Mouse (Mus musculus) embryonic stem cell, embryonic (primary cell): ENCODE measurements around the gene Amer3.
"Not testable (repeated sequence)": the region's sequence is repeated elsewhere in the genome, so short reads cannot be mapped to it uniquely, and the experiment has no call there.

Experiments used
- CTCF ChIA-PET, 4 experiments: fragments of 300-600 bp in 2 of 4; fragments of 350-600 bp in 2 of 4; sonication (Branson Sonifier 250); formaldehyde crosslinking; loops; one replicate each; lab custom pipeline; 2022; ENCODE audit warnings: inconsistent platforms in 2 of 4; lab: Charles Lee
- POLR2A ChIA-PET, 4 experiments: fragments of 300-600 bp in 2 of 4; fragments of 350-600 bp in 2 of 4; sonication (Branson Sonifier 250); formaldehyde crosslinking; loops; one replicate each; lab custom pipeline; 2022; ENCODE audit warnings: antibody characterized with exemption in 4 of 4, inconsistent platforms in 1 of 4; lab: Charles Lee

The Amer3 gene

DNA sequence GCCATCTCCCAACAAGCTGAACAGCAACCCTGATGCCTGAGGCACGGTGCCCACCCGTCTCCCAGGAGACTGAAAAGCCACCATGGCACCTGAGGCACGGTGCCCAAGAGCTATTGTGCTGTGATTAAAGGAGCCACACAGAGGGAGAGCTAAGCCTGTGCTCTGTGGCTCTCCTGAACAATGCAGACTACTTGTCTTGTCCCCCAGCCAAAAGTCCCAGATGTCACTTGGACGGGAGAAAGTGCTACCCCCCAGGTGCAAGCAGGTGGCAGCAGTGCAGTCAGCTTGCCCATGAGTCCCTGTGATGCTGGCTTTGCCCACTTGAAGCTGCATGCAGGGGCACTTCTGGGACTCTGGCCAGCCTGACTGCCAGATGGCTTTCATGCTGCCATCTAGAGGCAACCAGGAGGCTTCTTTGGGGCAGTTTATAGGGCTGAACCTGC is 4.4 kb downstream of the Amer3 start:
- POLR2A ChIA-PET, result interaction anchor here in 1 of 4 experiments (0.7 kb wide), 1 partner anchor 284 kb away, joined by 11 read pairs; no protein-coding TSS in a partner anchor
- CTCF ChIA-PET, result interaction anchor here in 2 of 4 experiments (0.7 to 1.8 kb wide), 3 partner anchors 38 to 43 kb away, joined by 3 to 4 read pairs (median 4); no protein-coding TSS in a partner anchor

DNA sequence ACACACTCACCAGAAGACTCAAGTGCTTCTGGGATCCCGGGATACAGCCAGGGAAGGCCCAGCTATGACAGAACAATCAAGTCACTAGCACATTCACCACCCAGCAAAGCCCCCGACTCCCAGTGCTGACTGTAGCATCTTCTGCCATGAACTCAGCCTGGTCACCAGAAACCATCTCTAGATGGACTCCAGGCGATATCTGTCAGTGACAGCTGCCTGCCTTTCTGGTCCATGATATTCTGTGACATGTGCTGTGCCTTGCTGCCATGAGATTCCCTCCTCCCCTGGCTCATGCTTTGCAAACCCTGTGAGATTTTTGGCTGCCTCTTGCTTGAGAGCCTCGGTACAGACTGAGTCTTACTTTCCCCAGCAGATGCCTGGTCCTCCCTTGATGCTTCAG is 5.3 kb downstream of the Amer3 start:
- ChIA-PET CTCF (interaction anchor here in 1 of 4 experiments (1.8 kb wide), 1 partner anchor 44 kb away, joined by 4 read pairs; no protein-coding TSS in a partner anchor), POLR2A (no interaction called here)

DNA sequence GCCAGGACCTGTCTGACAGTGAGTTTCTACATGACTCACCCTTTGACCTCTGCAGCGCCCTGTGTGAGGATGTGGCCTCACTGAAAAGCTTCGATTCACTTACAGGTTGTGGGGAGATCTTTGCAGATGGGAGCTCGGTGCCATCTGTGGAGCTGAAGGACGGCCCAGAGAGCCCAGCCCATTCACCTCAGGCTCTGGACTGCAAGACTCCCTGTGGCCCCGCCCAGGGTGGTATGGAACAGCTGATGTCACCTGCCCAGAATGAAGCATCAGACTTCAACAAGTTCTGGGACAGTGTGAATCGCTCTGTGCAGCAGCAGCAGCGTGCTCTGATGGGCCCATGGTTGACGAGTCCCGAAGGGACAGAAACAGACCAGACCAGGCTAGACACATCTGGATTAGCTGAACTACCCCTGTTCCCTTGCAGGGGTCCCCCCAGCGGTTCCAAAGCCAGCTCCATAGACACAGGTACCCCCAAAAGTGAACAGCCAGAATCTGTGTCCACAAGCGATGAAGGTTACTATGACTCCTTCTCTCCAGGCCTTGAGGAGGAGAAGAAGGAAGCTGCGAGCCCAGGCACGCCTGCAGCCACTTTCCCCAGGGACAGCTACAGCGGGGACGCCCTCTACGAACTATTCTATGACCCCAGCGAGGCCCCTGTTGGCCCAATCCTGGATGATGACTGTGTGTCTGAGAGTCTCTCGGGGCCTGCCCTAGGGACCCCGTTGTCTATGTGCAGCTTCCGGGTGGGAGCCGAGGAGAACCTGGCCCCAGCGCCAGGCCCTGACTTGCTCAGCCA is 8.0 kb downstream of the Amer3 start:
- CTCF ChIA-PET, result interaction anchor here in 2 of 4 experiments (0.5 to 1.8 kb wide), 4 partner anchors 8 to 145 kb away, joined by 3 to 4 read pairs (median 4); partner anchors contain the start of gene Amer3 (in 1 of the 2)
- POLR2A ChIA-PET, result interaction anchor here in 1 of 4 experiments (0.8 kb wide), 1 partner anchor 8 kb away, joined by 3 read pairs; the partner anchor contains the start of gene Amer3

DNA sequence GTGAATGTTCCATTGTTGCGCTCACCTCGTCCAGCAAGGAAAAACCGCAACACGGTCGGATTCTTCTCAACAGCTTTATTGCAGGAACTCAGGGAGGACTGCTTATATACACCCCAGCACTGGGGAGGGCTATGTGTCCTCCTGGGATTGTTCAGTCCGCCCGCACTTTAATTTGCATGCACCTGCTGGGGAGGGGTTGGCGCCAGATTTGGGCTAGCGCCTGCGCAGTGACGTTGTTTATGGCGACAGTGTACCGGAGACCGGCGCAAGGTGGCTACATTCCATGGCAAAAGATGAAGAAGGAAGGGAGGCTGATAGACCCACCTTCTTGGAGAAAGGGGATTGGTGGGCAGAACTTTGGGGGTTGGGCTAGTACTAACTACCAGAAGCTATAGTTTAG is 20.5 kb downstream of the Amer3 start:
- CTCF ChIA-PET, result interaction anchor here in 2 of 4 experiments (0.5 to 0.9 kb wide), 3 partner anchors 9 to 113 kb away, joined by 3 to 11 read pairs (median 3); no protein-coding TSS in a partner anchor
- POLR2A ChIA-PET, result interaction anchor here in 1 of 4 experiments (1.5 kb wide), 1 partner anchor 131 kb away, joined by 3 read pairs; no protein-coding TSS in a partner anchor

DNA sequence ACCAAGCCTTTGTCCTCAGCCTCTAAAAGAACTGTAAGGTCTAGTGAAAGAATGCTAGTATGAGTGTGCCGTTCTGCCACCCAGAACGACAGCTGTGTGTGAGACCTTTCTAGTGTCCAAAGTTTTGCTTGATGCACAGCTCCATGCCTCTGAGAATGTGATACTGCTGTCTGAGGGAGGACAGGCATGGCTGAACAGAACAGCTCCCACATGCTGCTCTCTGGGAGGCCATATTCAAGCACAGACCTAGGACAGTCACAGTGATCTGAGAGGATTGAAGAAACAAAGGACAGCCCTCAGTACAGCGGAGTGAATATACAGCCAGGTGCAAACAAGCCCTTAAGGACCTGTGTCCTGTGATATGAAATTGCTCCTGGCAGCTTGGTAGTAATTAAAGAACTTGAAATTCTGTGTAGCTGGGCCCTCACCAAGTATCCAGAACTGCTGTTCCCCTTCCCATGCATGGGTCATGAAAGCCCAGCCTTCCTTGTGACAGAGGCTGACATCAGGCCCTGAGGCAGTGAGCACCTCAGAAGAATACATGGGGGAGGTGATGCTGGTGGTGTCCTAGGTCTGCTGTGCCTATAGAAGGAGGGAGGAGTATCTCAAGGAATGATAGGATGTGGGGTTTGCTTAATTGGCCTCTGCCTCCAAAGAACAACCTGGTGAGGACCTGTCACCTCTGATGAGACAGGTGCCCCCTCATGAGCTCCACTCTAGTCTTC is 22.0 kb downstream of the Amer3 start:
- ChIA-PET CTCF (interaction anchor here in 3 of 4 experiments (0.7 to 1.8 kb wide), 4 partner anchors 90 to 115 kb away, joined by 3 to 14 read pairs (median 4); no protein-coding TSS in a partner anchor), POLR2A (no interaction called here)

DNA sequence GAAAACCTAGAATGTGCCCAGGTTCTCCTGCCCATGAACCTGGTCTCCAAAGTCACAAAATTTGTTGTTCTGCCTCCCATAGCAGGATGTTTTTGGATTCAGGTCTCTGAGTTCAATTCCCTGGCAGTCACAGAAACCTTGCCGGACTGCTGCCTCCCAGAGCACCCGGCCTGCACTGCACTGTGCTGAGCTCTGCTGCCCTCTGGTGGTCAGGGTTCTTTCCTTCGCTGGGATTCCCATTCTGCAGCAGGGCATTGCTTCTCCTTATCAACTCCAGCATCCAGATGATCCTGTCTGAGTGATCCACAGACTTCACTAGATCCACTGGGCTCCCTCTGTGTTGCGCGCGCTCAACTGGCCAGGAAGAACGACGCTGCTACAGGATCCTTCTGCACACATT is 22.9 kb downstream of the Amer3 start:
- ChIA-PET POLR2A (no interaction called here), CTCF (interaction anchor here (0.7 to 1.8 kb wide), 4 partner anchors 13 to 91 kb away, joined by 3 to 14 read pairs (median 4); no protein-coding TSS in a partner anchor)

DNA sequence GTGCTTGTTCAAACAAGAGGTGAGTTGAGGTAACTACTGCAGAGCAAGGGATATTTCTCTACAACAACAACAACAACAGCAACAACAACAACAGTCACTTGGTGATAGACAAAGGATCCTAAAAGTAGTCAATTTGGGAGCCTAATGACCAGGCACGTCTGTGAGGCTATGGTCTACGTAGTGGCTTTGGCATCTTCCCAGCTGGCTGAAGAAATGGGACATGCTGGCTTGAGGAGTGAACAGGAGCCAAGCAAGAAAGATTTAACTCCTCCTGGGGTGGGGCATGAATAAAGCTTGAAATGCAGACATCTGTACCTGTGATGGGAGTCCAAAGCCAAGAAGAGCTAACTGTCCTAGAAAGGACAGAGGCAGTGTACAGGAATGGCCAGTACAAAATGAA is 34.3 kb downstream of the Amer3 start:
- CTCF ChIA-PET, result no interaction called here
- POLR2A ChIA-PET, result interaction anchor here in 2 of 4 experiments (0.6 to 0.7 kb wide), 4 partner anchors 11 to 529 kb away, joined by 3 to 4 read pairs (median 3); no protein-coding TSS in a partner anchor

DNA sequence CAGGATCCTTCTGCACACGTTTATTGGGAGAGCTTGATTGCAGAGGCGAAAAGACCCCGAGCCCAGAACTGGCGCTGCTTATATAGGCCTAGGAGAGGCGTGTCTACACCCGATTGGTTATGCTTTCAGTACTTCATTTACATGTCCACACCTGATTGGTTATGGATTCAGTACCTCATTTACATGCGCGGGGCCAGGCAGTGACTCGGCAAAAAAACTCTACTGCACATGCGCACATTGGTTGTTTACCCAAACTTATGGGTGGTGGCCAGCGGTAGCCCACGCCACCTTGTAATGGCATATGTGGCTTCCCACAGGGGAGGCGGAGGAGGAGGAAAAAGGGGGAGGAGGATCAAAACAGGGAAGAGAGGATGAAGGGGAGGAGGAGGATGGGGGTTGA is 40.7 kb downstream of the Amer3 start:
- POLR2A ChIA-PET, result interaction anchor here in 1 of 4 experiments (0.6 kb wide), 1 partner anchor 67 kb away, joined by 5 read pairs; no protein-coding TSS in a partner anchor
- CTCF ChIA-PET, result interaction anchor here in 1 of 4 experiments (0.5 to 0.6 kb wide), 2 partner anchors 487 to 1220 kb away, joined by 3 to 6 read pairs; no protein-coding TSS in a partner anchor

DNA sequence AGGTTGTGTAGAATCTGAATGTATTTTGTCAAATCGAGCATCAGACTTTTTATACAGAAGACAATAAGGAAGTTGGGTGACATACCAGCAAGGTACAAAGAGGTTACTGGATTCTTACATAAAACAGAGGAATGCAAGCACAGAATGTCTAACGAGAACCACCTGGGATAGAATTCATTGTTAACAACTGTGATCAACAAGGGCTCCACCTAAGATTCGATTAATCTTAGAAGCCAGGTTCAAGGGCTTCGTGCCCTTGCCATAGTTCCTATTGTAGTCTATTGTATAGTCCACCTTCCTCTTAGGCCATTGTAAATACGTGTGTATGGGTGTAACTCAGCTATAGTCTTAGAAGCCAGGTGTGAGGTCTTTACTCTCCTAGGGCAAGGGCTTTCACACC is 41.3 kb downstream of the Amer3 start:
- CTCF ChIA-PET, POLR2A ChIA-PET: not testable (repeated sequence)

DNA sequence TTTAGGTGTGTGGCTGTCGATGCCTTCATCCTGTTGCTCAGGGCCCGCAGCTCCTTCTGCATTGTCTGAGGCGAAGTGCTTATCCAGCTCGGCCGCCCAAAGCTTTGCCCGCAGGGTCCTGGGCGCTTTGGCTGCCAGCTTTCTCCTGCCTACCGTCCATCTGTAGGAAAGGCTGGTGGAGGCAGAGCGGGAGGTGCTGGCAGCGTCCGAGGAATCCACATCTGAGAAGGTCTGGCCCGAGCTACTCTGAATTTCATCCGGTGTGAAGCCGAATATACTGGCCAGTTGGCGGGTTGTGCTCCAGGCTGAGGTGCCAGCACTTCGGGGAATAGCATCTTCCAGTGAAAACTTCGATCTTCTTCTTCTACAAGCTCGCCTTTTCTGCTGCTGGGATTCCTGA is 56.3 kb downstream of the Amer3 start:
- CTCF ChIA-PET, result interaction anchor here in 2 of 4 experiments (0.7 kb wide), 2 partner anchors 125 kb away, joined by 3 to 4 read pairs; no protein-coding TSS in a partner anchor
- POLR2A ChIA-PET, result interaction anchor here in 1 of 4 experiments (0.6 kb wide), 1 partner anchor 180 kb away, joined by 3 read pairs; no protein-coding TSS in a partner anchor
